Mouse (Mus musculus): ENCODE results near the gene Ttc32. TPM values are rescaled to one million over a fixed set of nuclear protein-coding genes. Genes with fewer than 3 reads are reported as not detected.
A peak's percentile ranks its signal among the peaks of the same experiment; 100 is the strongest.

Ttc32 gene
- total RNA-seq, 2 experiments from 2014 or later = 29.0 to 51.0 TPM

GRCm38 (mm10) chr12:9042759-9043158, 13.0 kb downstream of the Ttc32 start:
- ATAC-seq (replicated peaks; ENCODE audit: poor library complexity, severe bottlenecking) = no peak

GRCm38 (mm10) chr12:9044666-9045065, 14.9 kb downstream of the Ttc32 start:
- no peak for ATAC-seq (replicated peaks; ENCODE audit: poor library complexity, severe bottlenecking)

GRCm38 (mm10) chr12:9046674-9047073, 16.9 kb downstream of the Ttc32 start:
- no peak for ATAC-seq (replicated peaks; ENCODE audit: poor library complexity, severe bottlenecking)

GRCm38 (mm10) chr12:9048090-9048489, 18.3 kb downstream of the Ttc32 start:
- ATAC-seq (replicated peaks; ENCODE audit: poor library complexity, severe bottlenecking) = no peak

- no peak for ATAC-seq (replicated peaks; ENCODE audit: poor library complexity, severe bottlenecking)
Measured at GRCm38 (mm10) chr12:9050824-9051223, 21.0 kb downstream of the Ttc32 start.

GRCm38 (mm10) chr12:9052075-9052829, 22.5 kb downstream of the Ttc32 start:
- ATAC-seq (replicated peaks; ENCODE audit: poor library complexity, severe bottlenecking) = peak; percentile 91

GRCm38 (mm10) chr12:9053345-9053744, 23.5 kb downstream of the Ttc32 start:
- ATAC-seq (replicated peaks; ENCODE audit: poor library complexity, severe bottlenecking) = no peak

- ATAC-seq (replicated peaks; ENCODE audit: poor library complexity, severe bottlenecking) = no peak
Measured at GRCm38 (mm10) chr12:9054012-9054411, 24.2 kb downstream of the Ttc32 start.

- ATAC-seq (replicated peaks; ENCODE audit: poor library complexity, severe bottlenecking) = no peak
Measured at GRCm38 (mm10) chr12:9055269-9055668, 25.5 kb downstream of the Ttc32 start.

GRCm38 (mm10) chr12:9059502-9059901, 29.7 kb downstream of the Ttc32 start:
- no peak for ATAC-seq (replicated peaks; ENCODE audit: poor library complexity, severe bottlenecking)

- ATAC-seq (replicated peaks; ENCODE audit: poor library complexity, severe bottlenecking) = no peak
Measured at GRCm38 (mm10) chr12:9059965-9060364, 30.2 kb downstream of the Ttc32 start.

- no peak for ATAC-seq (replicated peaks; ENCODE audit: poor library complexity, severe bottlenecking)
Measured at GRCm38 (mm10) chr12:9063611-9064010, 33.8 kb downstream of the Ttc32 start.

- ATAC-seq (replicated peaks; ENCODE audit: poor library complexity, severe bottlenecking) = no peak
Measured at GRCm38 (mm10) chr12:9071058-9071457, 41.3 kb downstream of the Ttc32 start.

- no peak for ATAC-seq (replicated peaks; ENCODE audit: poor library complexity, severe bottlenecking)
Measured at GRCm38 (mm10) chr12:9071493-9071892, 41.7 kb downstream of the Ttc32 start.

- ATAC-seq (replicated peaks; ENCODE audit: poor library complexity, severe bottlenecking) = no peak
Measured at GRCm38 (mm10) chr12:9077554-9078125, 47.8 kb downstream of the Ttc32 start.

GRCm38 (mm10) chr12:9090226-9090625, 60.4 kb downstream of the Ttc32 start:
- ATAC-seq (replicated peaks; ENCODE audit: poor library complexity, severe bottlenecking) = no peak

Other genes starting within 250 kb of the Ttc32 start
- 58.5 and 63.6 TPM in 2 replicates for gene Laptm4a, start 108.3 kb upstream of the Ttc32 start, total RNA-seq (2014; fragmentation: Nextera tagmentation)
- 99.7 and 113 TPM in 2 replicates for gene Laptm4a, start 108.3 kb upstream of the Ttc32 start, total RNA-seq (2017)
- gene Matn3, start 82.1 kb upstream of the Ttc32 start, total RNA-seq (2014; fragmentation: Nextera tagmentation) = not detected in 2 replicates
- gene Matn3, start 82.1 kb upstream of the Ttc32 start, total RNA-seq (2017) = not detected in 2 replicates
- gene Wdr35, start 56.1 kb upstream of the Ttc32 start, total RNA-seq (2014; fragmentation: Nextera tagmentation) = 0.09 and 1.2 TPM in 2 replicates
- gene Wdr35, start 56.1 kb upstream of the Ttc32 start, total RNA-seq (2017) = 0.57 and 1.0 TPM in 2 replicates